Mouse (Mus musculus): ENCODE results near the gene Bcat2.

DNA sequence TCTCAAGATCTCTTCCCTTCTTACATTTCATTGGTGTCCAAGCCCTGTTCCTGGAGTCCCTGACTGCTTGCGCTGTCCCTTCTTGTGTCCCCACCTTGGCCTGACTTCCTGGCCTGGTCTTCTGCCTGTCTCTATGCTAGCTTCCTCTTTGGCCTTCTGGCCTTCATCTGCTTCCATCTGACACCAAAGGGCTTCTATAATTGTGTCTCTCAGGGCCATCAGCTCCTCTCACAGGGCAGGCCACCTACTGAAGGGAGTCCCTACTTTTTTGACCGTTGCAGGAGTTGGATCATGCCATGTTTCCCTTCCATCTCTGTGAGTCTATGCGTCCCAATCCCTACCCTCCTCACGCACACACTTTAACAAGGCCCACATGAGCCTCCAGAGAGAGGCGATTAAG, 19.9 kb downstream of the Bcat2 start:
- TF ChIP-seq HCFC1 (IDR thresholded peaks at IDR 0.05; ENCODE audit: borderline replicate concordance, insufficient read depth, low read length) (no peak), MAFK (IDR thresholded peaks at IDR 0.05; ENCODE audit: insufficient read depth, low read depth, low read length) (no peak)
